Mouse (Mus musculus) heart, embryonic 10.5 days (tissue): ENCODE results near the gene Nudt7. TPM values are rescaled to one million over a fixed set of nuclear protein-coding genes. Genes with fewer than 3 reads are reported as not detected.

Source experiments
- DNase-seq: peaks from one replicate; pipeline ENCODE4 v3.0.0-alpha.2; 2017; ENCODE audit warnings: low spot score
- H3K27ac ChIP-seq: fragments of 300-500 bp; sonication (generic); 2 replicates; pipeline ENCODE4 v1.5.1; 2016; ENCODE audit warnings: mild to moderate bottlenecking
- H3K27me3 ChIP-seq: fragments of 300-500 bp; sonication (generic); 2 replicates; pipeline ENCODE4 v1.6.1; 2016; ENCODE audit warnings: mild to moderate bottlenecking; ENCODE audit not compliant: poor library complexity, insufficient read depth, severe bottlenecking
- H3K36me3 ChIP-seq: fragments of 300-500 bp; sonication (generic); 2 replicates; pipeline ENCODE4 v1.6.1; 2016; ENCODE audit warnings: mild to moderate bottlenecking, moderate library complexity
- H3K4me1 ChIP-seq: fragments of 300-500 bp; sonication (generic); 2 replicates; pipeline ENCODE4 v1.6.1; 2016; ENCODE audit warnings: mild to moderate bottlenecking
- H3K4me3 ChIP-seq: fragments of 300-500 bp; sonication (generic); 2 replicates; pipeline ENCODE4 v1.5.1; 2016; ENCODE audit warnings: mild to moderate bottlenecking, moderate library complexity
- H3K9me3 ChIP-seq: fragments of 300-500 bp; sonication (generic); 2 replicates; pipeline ENCODE4 v1.6.1; 2016; ENCODE audit warnings: mild to moderate bottlenecking, moderate library complexity
- WGBS: fragments of 180-500 bp; shearing (Covaris S2); methylation state at CpG from one replicate; pipeline ENCODE4 v1.1.7; 2016; 5-methylcytosine and 5-hydroxymethylcytosine counted together
- polyA plus RNA-seq: library from polyadenylated mRNA; unstranded; fragments of >200 nt; fragmentation: Nextera tagmentation; extraction: Ambion mirVana; gene quantifications from 2 replicates; pipeline ENCODE4 v1.2.1, GENCODE M21; 2016

Gene Nudt7
- polyA plus RNA-seq, 1 experiment from 2014 or later, result 20.5 TPM

DNA sequence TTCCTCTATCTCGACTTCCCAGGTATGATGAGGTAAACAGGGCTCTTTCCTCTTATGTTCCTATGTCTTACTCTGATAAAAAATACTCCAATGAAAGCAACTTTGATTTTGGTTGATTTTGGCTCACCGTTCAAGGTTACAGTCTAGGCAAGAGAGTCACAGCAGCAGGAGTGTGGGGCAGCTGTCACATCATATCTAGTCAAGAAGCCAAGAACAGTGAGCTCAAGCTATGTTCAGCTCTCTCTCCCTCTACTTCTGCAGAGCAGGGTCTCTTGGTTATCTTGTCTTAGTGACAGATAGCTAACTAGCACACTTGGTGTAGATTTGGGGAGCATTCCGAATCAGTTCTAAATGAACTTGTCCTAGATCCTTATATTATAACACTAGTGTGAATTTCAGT is 30.5 kb downstream of the Nudt7 start:
- no peaks in the 10 kb centered on the region for H3K36me3 ChIP-seq
- 76% methylated on average over 3 of the region's 3 CpGs for WGBS
- DNase-seq, result no peak
- no peaks in the 10 kb centered on the region for H3K27me3 ChIP-seq
- H3K4me1 ChIP-seq, result no peaks in the 10 kb centered on the region
- no peaks in the 10 kb centered on the region for H3K9me3 ChIP-seq
- no peak overlapping the region for H3K27ac ChIP-seq
- H3K4me3 ChIP-seq, result no peak overlapping the region

DNA sequence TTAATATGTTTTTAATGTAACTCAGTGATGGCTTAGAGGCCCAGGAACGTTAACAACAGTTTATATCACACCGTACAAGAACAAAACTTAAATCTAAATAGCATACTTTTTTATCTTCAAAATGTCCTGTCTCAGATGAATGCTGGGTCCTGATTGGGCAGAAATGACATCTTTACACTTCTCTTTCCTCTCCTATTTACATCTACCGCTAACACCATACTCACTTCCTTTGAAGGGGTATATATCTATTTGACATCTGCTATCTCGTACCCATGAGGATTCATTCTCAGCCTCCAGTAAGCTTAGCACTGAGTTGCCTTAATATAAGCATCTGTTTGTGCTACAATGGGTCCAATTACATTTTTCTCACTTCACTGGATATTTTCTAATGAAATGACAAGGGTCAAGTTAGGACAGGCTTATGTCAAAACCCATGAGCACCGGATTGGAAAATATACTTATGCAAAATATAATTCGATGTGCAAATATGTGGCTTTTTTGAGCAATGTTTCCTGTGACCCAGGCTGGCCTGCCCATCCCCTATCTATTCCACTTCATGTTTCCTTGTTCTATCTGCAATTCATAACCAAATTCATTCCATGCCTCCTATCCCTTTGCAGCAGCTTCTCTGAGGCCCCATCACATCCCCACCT is 31.2 kb downstream of the Nudt7 start:
- no peaks in the 10 kb centered on the region for H3K27me3 ChIP-seq
- no peaks in the 10 kb centered on the region for H3K9me3 ChIP-seq
- no peak overlapping the region for H3K27ac ChIP-seq
- no peak for DNase-seq
- H3K4me1 ChIP-seq, result no peaks in the 10 kb centered on the region
- WGBS, result 86% methylated on average over 6 of the region's 6 CpGs
- H3K4me3 ChIP-seq, result no peak overlapping the region
- H3K36me3 ChIP-seq, result no peaks in the 10 kb centered on the region

DNA sequence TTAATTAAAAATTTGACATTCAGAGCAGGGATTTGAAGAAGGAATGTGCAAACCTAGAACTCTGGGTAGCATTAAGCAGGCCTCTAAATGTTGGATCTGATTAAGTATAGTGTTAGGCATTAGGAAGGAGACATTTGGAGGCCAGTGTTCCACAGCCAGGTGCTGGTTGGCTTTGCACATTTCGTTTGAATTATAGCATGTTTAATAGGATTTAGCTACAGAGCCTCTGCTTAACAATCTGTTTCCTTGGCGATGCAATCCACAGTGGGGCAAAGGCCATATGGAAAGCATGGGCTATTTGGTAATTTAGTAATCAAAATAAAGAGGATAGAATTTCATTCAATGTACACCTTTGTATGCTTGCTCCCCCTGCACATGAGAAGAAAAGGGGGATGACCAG is 32.4 kb downstream of the Nudt7 start:
- H3K4me3 ChIP-seq, result no peak overlapping the region
- WGBS, result 79% methylated on average over 2 of the region's 2 CpGs
- H3K4me1 ChIP-seq, result no peaks in the 10 kb centered on the region
- no peak for DNase-seq
- no peaks in the 10 kb centered on the region for H3K27me3 ChIP-seq
- H3K27ac ChIP-seq, result no peak overlapping the region
- H3K9me3 ChIP-seq, result no peaks in the 10 kb centered on the region
- H3K36me3 ChIP-seq, result no peaks in the 10 kb centered on the region

DNA sequence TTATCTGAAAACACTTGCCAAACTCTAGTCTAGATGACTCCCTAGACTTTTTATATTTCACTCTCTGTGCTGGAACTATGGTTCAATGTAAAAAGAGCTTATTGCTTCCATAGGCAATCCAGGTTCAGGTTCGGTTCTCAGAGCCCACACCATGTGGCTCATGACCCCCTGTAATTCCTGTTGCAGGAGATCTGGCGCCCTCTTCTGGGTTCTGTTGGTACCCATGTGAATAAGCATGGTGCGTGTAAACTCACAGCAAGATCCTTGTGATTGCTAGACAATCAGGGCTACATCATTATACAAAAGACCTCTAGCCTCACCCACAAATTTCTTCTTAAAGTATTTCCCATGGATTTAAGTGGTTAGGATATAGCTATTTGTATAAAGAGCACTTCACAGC is 43.4 kb downstream of the Nudt7 start:
- Histone ChIP-seq H3K4me3 (no peak overlapping the region), H3K4me1 (no peaks in the 10 kb centered on the region), H3K27me3 (no peaks in the 10 kb centered on the region), H3K9me3 (no peaks in the 10 kb centered on the region), H3K27ac (no peak overlapping the region), H3K36me3 (no peaks in the 10 kb centered on the region)
- DNase-seq, result no peak
- 65% methylated on average over 3 of the region's 3 CpGs for WGBS

DNA sequence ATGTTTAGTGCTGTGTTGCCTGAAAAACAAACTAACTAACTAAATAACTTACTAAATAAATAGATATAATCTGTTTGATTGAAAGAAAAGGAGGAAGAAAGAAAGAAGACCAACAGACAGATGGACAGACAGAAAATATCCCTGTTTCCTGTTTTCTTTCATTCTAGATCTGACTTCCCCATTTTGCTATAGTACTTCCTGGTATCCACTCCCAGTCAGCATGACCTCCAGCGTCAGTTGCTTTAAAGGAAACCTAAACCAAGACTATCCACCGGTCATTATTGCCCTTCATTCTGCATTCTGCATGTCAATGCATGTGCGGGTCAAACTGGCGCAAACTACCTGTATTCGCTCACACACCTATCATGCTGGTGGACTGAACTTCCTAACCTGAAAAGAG is 60.0 kb downstream of the Nudt7 start:
- Histone ChIP-seq H3K27me3 (no peaks in the 10 kb centered on the region), H3K4me1 (no peaks in the 10 kb centered on the region), H3K4me3 (no peak overlapping the region), H3K36me3 (no peaks in the 10 kb centered on the region), H3K9me3 (no peaks in the 10 kb centered on the region), H3K27ac (no peak overlapping the region)
- no peak for DNase-seq
- 75% methylated on average over 5 of the region's 5 CpGs for WGBS

DNA sequence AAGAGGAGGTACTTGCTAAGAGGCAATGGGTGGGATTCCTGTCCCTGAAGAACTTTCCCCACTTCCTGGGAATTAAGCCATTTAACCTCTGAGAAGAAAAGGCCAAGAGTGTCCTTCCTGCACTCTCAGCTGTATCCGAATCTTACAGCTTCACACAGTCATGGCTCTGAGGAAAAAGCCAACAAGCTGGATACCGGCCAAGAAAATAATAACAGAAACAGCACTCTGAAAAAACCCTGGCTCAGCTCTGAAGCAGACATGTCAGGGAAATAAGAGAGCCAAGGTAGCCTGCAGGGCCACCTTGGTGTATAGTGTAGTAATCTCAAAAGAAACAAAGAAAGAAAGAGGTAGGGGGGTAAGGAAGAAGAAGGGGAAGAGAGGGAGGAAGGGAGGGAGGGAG is 65.6 kb downstream of the Nudt7 start:
- no peak for DNase-seq
- no peaks in the 10 kb centered on the region for H3K36me3 ChIP-seq
- no peaks in the 10 kb centered on the region for H3K4me1 ChIP-seq
- no peak overlapping the region for H3K27ac ChIP-seq
- H3K4me3 ChIP-seq, result no peak overlapping the region
- WGBS, result 58% methylated on average over 2 of the region's 2 CpGs
- peaks cover 15% of the 10 kb centered on the region; the same call in 1 of the 2 replicates for H3K27me3 ChIP-seq
- no peaks in the 10 kb centered on the region for H3K9me3 ChIP-seq

Other genes with a start within 250 kb of the Nudt7 start
- 0.91 and 1.9 TPM in 2 replicates for gene Vat1l, start 72.1 kb downstream of the Nudt7 start, polyA plus RNA-seq